Mouse (Mus musculus) B cell, adult 2 months (primary cell): ENCODE results near the gene Ippk.
A peak's percentile ranks its signal among the peaks of the same experiment; 100 is the strongest.

Source experiments
- DNase-seq, 2 experiments: peaks; one replicate each; pipeline ENCODE4 v3.0.0; 2022

The Ippk gene

DNA sequence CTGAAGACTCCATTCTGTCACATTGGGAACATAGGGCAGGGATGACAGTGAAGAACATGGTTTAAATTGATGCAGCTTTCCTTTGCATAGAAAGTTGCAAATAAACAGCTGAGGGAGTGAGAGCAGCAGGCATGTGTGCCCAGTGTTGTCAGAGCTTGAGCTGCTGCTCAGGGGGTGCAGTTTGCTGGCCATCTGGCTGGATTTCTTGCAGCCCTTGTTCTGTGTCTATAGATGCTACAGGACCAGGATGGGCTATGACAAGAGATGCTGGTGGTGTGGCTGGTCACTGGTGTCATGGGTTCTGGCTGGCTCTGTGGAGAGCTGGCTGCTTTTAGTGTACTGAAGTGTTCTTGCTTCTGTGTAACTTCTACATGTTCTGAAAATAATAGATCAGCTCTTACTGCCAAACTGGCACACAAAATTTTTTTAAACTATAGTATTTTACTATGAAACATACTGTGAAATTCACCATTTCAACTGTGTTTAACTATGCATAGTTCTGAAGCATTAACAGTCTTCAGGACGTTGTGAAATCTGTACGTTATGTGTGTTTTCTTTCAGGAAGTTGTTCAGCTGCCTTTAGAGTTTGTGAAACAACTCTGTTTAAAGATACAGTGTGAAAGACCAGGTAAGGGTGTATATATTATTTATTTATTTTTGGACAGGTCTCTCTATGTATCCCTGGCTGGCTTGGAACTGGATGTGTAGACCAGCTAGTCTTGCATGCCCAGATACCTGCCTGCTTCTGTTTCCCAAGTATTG lies 12.4 kb downstream of the Ippk start:
- no peak for DNase-seq

DNA sequence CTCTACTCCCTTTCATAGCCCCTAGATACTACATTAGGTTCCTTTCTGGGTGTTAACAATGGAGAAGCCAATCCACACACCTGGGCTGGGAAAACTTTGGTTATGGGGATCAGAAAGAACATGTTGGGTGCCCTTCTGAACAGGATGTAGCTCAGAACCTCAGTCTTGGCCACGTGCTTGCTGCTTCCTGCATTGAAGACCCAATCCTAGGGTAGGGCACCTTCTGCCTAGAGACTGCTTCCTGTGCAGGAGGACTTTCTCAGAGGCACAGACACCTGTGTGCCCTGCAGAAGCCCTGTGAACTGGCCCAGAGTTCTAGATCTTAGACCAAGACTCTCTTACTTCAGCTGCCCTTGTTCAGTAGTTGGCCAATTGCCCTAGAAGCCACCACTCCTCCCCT lies 14.7 kb downstream of the Ippk start:
- DNase-seq, result no peak

DNA sequence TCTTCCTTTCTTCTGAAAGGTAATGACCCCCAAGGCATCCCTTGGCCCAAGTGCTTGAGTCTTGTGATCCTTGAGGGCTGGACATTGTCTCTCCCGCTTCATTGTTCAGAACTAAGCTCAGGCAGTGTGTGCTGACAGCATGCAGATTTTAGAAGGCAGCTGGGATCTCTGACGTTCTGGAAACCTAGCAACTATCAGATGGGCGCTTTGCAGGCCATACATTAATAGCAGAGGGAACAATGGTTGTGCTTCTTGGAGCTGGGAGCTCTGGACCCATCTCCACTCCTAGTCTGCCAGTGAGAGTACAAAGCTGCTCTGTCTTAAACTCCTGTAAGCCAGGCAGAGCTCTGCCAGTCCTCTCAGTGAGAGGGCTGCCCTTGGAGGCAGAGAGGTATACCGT lies 15.1 kb downstream of the Ippk start:
- DNase-seq, result no peak

DNA sequence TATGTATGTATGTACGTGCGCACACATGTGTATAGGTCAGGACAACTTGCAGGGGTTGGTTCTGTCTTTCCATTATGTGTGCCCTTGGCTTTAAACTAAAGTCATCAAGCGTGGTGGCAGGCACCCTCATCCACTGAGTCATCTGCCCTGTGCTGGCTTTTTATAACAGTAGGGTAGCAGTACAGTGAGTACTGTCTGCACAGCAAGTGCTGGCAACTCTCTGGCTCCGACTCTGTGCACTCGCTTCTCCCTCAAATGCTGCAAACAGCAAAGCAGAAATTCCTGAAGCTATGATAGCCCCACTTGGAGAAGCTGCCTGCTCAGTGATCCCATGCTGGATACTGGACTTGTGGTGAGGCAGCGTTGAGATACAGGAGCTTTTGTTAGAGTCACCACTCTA lies 23.4 kb downstream of the Ippk start:
- DNase-seq, result no peak

- DNase-seq, result peak; percentile 73 to 76
Observed at GRCm38 (mm10) chr13:49449318-49449749, 28.3 kb downstream of the Ippk start.

DNA sequence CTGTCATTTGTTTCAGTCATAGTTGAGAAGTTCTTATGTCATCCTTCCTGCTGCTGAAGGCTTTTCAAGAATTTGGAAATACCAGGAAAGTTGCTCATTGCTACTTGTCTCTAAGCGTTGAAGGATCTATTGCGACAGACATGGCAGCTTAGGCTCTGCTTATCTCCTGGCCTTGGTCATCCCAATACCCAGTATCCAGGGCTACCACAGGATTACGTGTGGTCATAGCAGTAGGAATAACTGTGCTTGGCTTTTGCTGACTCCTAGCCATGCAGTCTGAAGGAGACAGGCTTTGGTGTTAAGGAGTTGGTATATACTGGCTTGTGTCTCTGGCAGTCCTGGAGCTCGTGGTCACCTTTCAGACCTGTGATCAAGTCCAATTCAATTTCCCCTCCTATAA lies 39.2 kb downstream of the Ippk start:
- DNase-seq, result no peak

DNA sequence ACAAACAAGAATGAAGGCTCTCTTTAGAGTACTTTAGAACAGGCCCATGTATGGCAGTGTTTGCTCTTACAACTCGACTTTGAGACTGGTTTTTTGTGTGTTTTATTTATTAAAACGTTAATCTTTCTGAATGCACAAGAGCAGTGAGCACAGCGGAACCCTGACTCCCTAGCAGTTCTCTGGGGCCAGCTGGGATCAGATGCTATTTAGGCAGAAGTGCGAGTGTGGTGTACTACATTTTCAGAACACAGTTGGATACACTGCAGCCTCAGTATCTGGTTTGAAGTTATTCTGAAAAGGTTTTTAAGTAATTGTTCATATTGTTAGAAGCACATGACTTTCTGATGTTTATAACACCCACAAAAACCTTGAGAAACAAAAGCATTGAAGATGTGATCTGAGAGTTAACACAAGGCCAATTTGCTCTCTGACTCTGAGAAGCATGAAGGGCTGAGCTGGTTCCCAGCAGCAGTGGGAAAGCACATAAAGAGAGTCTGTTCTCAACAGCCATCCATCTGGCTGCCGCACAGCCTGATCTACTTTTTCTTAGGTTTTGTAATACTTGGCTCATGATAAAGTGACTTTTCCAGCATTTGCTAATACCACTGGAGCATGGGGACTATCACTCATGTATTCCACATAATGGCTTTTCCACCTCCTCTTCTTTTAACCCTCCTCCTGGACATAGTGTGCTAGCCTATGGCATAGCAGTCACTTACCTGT lies 39.8 kb downstream of the Ippk start:
- DNase-seq, result no peak

DNA sequence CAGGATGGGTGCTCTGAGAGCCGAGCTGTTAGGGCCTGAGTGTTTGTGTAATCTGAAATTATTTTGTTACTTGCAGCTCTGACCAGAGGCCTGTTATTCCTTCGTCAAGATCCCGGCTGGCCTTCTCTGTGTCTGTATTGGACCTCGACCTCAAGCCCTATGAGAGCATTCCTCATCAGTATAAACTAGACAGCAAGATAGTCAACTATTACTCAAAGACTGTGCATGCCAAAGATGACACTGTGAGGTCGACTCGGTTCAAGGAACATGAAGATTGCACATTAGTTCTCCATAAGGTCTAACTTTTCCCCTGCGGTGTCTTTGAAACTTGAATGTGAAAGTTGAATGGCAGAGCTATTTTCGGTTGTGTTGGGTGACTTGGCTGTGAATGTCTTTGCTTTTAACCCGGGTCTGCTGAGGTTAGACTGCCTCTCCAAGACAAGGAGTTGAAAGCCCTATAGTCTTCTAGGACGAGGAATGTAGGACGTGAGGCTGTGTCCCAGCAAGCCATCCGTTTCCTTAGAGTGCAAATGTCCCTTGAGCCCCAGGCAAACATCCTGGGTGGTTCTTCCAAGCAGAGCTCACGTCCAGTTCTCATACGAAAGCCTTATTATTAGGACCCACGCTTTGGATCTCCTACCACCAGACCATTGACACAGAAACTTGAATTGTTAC lies 40.5 kb downstream of the Ippk start:
- no peak for DNase-seq

GRCm38 (mm10) chr13:49462921-49463320 lies 41.9 kb downstream of the Ippk start:
- no peak for DNase-seq

DNA sequence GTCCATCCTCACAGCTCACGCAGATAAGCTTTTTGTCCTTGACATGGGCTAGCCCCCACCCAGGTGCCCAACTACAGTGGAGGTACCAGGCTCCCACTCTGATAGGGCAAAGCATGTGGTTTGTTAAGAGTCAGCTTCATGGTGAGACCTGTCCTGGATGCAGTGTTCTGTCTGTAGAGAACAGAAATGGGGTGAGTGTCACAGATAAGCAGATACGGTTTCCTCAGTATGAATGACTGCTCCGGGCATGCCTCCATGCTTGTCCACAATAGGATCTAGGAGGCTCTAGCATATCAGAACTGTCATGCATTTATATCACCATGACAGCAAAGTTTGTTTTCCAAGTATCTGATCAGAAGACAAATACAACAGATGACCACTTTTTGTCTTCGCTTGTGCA lies 44.8 kb downstream of the Ippk start:
- no peak for DNase-seq

GRCm38 (mm10) chr13:49466393-49467075 lies 45.5 kb downstream of the Ippk start:
- no peak for DNase-seq

DNA sequence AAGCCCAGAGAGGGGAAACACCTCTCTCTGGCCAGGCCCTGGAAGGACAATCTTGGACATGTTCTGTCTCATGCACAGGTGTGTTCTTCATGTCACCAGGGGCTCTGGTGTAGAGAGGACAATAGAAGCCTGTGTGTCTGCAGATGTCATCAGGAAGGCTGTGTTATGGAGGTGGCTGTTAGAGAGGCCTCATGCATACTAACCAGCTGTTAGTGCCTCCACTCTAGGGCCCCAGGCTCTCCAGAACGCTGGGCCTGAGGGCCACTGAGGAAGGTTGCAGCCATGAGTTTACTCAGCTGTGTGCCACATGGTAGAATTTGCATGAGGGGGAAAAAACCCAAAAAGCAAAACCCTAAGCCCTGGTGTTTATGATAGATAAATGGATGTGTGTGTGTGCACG lies 46.5 kb downstream of the Ippk start:
- DNase-seq, result no peak

- DNase-seq, result no peak
Observed at GRCm38 (mm10) chr13:49469002-49469401, 48.0 kb downstream of the Ippk start.

DNA sequence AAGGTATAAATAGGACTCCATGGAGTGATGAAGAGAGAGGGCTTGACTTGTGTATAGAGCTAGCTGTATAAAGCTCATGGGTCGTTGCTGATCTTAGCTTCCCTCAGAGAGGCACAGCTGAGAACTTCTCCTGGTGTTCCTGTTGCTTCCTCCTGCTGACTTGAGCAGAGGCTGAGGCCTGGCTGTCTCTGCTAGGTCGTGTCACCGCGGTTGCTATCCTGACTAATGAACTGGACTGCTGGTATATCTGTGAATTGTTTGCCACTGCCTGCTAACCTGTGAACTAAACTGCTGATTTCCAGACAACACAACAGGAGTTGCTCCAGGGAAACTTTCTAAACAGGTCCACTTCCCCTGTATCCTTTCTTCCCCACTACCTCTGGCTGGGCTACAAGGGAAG lies 49.3 kb downstream of the Ippk start:
- DNase-seq, result no peak

GRCm38 (mm10) chr13:49470806-49471205 lies 49.8 kb downstream of the Ippk start:
- DNase-seq, result no peak

- no peak for DNase-seq
Observed at GRCm38 (mm10) chr13:49471981-49472675, 51.1 kb downstream of the Ippk start.

- no peak for DNase-seq
Observed at GRCm38 (mm10) chr13:49472676-49473005, 51.6 kb downstream of the Ippk start.

- no peak for DNase-seq
Observed at GRCm38 (mm10) chr13:49477887-49478286, 56.8 kb downstream of the Ippk start.

- DNase-seq, result no peak
Observed at GRCm38 (mm10) chr13:49478851-49479374, 57.9 kb downstream of the Ippk start.

GRCm38 (mm10) chr13:49479399-49479798 lies 58.4 kb downstream of the Ippk start:
- no peak for DNase-seq

DNA sequence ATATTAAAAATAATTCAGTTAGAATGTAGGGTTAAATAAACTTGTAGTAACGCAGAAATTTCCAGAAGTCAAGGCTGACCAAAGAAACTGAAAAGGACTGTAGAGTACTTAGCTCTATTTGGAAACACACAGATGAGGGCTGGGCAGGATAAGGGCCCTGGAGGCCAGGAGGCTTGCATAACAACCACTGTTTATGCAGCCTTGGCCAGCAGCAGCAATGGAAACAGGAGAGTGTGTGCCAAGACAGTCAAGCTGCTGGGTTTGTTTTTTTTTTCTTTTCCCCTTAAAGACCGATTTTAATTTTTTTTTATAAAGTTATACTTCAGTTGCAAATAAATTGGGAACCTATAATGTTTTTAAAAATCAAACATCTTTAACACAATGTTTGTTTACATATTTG lies 59.0 kb downstream of the Ippk start:
- DNase-seq, result no peak

DNA sequence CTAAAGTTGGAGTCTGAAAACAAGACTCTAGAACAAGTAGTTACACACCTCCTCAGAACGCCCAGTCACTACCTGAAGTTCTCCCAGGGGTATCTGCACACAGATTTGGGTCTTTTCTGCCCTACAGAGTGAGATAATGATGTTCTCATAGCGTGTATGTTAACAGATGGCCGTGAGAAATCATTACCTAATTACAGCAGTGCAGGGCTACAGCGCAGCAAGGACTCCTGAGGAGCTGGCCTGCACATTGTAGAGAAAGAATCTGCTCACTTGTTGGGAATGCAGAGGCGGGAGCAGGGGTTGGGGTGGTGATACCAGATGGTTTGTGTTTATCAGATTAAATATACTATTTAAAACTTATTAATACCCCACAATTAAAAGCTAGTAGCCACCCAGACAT lies 59.5 kb downstream of the Ippk start:
- no peak for DNase-seq

GRCm38 (mm10) chr13:49485388-49485787 lies 64.3 kb downstream of the Ippk start:
- no peak for DNase-seq
